Mouse (Mus musculus): Measurements from ENCODE around the gene Plppr2. TPM values are rescaled to one million over a fixed set of nuclear protein-coding genes. Genes with fewer than 3 reads are reported as not detected.
A peak's percentile ranks its signal among the peaks of the same experiment; 100 is the strongest.

The Plppr2 gene
- polyA plus RNA-seq (2012; rRNA removed), result 179 and 182 TPM in 2 replicates

DNA sequence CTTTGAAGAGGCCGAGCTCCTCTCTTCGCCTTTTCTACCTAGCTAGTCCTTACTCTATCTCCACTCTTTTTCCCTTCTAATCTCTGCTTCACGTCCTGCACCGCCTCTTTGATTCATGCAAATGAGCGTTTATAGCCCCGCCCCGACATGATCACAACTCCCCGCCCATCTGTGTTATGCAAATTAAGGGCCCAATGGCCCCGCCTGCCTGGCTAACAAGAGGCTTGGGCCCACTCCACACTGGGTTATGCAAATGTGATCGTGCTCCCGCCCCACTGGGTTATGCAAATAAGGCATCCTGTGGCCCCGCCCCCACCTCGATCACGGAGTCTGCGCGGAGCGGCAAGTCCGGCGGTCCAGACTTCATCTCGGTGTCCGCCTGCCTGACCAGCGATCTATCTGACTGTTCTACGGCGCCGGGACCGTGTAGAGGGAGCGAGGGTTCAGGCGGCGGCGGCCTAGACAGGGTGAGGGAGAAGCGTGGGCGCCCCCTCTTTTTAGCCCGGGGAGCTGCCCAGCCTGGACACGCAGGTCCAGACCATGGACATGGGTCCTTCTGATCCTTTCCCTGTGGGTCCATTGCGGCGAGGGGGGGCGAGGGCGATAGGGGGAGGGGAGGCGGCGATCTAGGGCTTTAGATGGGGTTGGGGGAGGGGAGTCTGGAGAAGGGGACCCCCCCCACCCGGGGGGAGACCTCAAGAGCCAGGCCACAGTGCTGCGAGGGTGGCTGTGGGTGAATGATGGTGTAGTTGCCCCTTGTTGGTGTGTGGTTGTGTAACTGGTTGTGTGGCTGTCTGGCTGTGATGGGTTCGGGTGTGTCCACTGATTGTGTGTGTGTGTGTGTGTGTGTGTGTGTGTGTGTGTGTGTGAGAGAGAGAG, at the start of gene Plppr2:
Gene Plppr2 (plus strand): TSS at position 342 of the 879 bp plus-strand sequence.
- TF ChIP-seq CTCF (IDR thresholded peaks at IDR 0.05; ENCODE audit: borderline replicate concordance, extremely low read depth, insufficient read depth, insufficient read length), result no peak
- TF ChIP-seq POLR2A (IDR thresholded peaks at IDR 0.05; ENCODE audit: borderline replicate concordance, extremely low read depth, insufficient read depth, insufficient read length, poor library complexity, severe bottlenecking), result no peak; the same call in 1 of the 2 replicates
- peak; percentile 99 for DNase-seq (ENCODE audit: low read depth)

DNA sequence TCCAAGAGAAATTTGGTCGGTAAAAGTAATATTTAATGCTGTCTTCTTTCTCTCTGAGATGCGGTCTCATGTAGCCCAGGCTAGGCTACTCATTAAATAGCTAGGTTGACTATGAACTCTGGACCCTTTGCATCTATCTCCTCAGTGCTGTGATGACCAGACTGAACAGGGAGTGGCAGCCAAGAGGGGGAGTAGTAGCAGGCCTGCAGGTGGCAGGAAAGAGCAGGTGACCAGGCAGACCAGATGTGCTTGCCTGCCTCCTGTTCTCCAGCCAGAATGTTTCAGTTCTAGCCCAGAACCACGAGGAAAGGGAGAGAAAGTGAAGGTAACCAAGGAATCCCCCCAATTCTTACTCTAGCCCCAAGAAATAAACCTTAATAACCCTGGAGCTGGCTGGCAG, 47.6 kb upstream of the Plppr2 start:
- TF ChIP-seq POLR2A (IDR thresholded peaks at IDR 0.05; ENCODE audit: borderline replicate concordance, extremely low read depth, insufficient read depth, insufficient read length, poor library complexity, severe bottlenecking) (no peak), CTCF (IDR thresholded peaks at IDR 0.05; ENCODE audit: borderline replicate concordance, extremely low read depth, insufficient read depth, insufficient read length) (no peak)
- no peak for DNase-seq (ENCODE audit: low read depth)

DNA sequence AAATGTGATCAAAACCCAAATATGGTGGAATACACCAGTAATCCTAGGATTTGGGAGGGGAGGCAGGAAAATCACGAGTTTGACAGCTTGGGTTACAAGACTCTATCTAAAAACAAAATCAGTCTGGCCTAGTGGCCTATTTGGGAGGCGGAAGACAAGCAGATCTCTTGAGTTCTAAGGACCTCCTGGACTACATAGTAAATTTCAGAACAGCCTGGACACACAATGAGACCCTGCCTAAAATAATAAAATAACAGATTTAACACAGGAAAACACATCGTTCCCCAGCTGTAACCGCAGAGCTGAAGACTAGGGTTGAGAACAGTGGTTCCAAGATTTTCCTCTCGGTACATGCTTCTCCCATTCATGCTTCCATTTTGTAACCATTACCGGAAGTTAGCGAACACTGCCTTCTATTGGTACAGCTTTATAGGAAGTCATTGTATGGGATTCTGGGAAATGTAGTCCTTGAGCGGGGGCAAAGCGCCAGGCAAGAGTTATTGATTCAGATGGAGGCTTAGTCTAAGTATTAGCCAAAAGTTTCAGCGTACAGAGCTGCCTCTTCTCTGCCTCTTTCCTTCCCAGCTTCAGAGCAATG, 35.5 kb upstream of the Plppr2 start:
- no peak for TF ChIP-seq POLR2A (IDR thresholded peaks at IDR 0.05; ENCODE audit: borderline replicate concordance, extremely low read depth, insufficient read depth, insufficient read length, poor library complexity, severe bottlenecking)
- no peak for TF ChIP-seq CTCF (IDR thresholded peaks at IDR 0.05; ENCODE audit: borderline replicate concordance, extremely low read depth, insufficient read depth, insufficient read length)
- DNase-seq (ENCODE audit: low read depth), result peak; percentile 95

DNA sequence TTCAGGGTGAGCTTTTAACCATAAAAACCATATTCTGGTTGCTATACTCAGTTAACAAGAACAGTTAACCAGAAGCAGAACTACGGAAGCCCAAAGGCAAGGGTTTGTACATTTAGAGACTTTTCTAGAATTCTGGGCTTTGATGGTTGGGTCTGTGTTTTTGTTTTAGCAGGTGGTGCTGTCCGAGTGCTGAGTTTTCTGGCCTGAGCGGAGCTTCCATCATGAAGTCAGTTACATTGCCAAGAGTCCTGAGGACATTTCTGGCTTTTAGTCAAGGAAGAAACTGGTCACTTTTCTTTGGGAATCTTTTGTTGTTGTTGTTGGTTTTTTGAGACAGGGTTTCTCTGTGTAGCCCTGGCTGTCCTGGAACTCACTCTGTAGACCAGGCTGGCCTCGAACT, 32.8 kb upstream of the Plppr2 start:
- TF ChIP-seq POLR2A (IDR thresholded peaks at IDR 0.05; ENCODE audit: borderline replicate concordance, extremely low read depth, insufficient read depth, insufficient read length, poor library complexity, severe bottlenecking) (no peak), CTCF (IDR thresholded peaks at IDR 0.05; ENCODE audit: borderline replicate concordance, extremely low read depth, insufficient read depth, insufficient read length) (no peak)
- no peak for DNase-seq (ENCODE audit: low read depth)

DNA sequence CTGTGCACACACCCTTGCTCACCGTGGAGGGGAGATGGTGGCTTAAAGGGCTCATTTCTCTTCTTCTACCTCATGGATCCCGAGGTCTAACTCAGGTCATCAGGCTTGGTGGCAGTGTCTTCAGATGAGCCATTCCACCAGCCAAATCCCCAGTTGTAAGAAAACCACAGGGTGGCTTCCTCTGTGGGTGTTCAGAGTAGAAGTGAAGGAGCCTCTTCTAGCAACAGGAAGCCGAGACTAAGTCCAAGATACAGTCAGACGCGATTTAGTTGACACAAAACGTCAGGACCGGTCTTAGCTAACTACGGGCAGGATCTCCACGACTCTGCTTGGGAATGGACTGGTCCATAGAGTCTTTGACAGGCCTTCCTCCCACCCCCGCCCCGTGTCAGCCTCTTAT, 28.6 kb upstream of the Plppr2 start:
- no peak for DNase-seq (ENCODE audit: low read depth)
- no peak for TF ChIP-seq POLR2A (IDR thresholded peaks at IDR 0.05; ENCODE audit: borderline replicate concordance, extremely low read depth, insufficient read depth, insufficient read length, poor library complexity, severe bottlenecking)
- no peak for TF ChIP-seq CTCF (IDR thresholded peaks at IDR 0.05; ENCODE audit: borderline replicate concordance, extremely low read depth, insufficient read depth, insufficient read length)

DNA sequence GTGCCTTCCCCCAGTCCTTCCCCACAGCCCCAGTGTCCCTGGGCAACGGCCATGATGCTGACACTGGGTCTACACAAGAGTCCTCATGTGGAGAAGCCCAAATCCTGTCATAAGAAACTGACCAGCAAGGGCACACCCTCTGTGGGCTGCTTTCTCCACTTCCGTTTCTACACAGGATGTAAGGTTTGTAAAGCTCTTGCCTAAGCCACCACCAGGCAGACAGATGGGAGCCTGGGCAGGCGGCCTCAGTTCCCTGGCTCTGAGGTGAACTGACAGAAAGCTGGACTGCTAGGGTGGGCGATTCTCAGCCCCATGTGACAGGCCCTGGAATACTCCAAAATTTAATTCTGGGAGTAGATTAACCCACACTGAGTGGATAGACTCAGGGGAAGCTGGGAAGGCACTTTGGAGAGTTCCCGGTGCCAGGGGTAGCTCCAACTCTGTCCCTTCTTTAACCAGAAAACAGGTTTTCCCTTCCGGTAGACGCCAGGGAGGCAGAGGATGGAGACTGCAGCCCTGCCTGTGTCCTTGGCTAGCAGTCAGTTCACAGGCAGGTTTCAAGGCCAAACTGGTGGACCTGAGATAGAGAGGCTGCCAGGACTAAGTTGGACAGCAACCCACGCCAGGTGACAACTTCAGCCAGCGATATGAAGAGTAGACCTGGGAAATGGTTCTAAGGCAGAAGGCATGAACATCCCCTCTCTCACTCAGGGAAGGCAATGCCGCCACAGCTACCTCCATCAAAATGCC, 27.2 kb upstream of the Plppr2 start:
- TF ChIP-seq POLR2A (IDR thresholded peaks at IDR 0.05; ENCODE audit: borderline replicate concordance, extremely low read depth, insufficient read depth, insufficient read length, poor library complexity, severe bottlenecking), result no peak
- no peak for TF ChIP-seq CTCF (IDR thresholded peaks at IDR 0.05; ENCODE audit: borderline replicate concordance, extremely low read depth, insufficient read depth, insufficient read length)
- DNase-seq (ENCODE audit: low read depth), result no peak

DNA sequence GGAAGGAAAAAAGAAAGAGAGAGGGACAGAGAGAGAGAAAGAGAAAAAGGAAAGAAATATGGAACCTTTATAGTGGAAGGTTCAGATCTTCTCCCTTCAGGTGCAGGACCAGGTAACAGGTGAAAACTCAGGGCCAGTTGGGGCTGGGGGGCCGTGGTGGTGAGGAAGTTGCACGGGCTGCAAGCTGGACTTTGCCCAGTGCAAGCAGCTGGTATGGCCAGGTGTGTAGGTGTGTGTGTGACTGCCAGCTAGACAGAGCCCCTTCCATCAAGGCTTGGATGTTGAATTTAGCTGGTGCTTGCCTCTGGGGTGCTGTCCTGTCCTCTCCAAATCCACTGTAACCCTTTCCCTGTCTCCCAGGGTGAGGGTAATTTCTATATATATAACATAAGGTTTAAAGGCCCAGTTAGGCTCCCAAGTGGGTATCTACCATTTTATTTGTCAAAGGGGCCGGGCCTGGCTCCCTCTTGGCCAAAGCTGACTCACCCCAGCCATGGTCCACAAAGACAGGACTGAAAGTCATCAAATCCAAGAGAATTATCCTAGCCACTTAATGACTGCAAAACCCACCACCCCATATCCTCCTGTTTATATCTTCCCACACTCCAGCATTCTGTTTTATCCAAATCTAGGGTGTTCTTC, 19.9 kb upstream of the Plppr2 start:
- DNase-seq (ENCODE audit: low read depth), result no peak
- TF ChIP-seq POLR2A (IDR thresholded peaks at IDR 0.05; ENCODE audit: borderline replicate concordance, extremely low read depth, insufficient read depth, insufficient read length, poor library complexity, severe bottlenecking), result no peak
- no peak for TF ChIP-seq CTCF (IDR thresholded peaks at IDR 0.05; ENCODE audit: borderline replicate concordance, extremely low read depth, insufficient read depth, insufficient read length)

DNA sequence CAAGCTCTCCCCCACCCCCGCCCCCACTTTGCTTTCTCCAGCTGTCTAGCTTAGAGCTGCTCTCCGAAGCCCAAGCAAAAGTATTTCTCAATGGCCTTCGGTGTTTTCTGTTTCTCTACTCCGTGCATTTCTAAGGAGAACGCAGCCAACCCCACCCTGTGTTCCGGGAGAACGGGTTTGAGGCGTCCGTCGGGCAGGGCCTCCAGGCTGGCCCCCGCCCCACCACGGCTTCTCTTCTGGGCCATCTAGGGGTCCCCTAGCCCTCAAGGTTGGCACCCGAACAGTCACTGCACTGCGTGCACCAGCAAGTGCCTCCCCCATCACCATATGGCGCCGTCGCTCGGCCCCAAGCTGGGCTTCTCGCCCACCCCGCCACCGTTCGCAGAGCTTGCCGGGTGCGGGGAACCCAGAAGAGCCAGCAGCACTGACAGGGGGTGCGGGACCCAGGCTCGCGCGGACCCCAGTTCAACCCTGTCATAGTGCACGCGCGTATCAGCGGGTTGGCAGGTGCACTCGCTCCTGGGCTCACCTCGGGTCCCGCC, 19.3 kb upstream of the Plppr2 start:
- DNase-seq (ENCODE audit: low read depth), result peak; percentile 79

DNA sequence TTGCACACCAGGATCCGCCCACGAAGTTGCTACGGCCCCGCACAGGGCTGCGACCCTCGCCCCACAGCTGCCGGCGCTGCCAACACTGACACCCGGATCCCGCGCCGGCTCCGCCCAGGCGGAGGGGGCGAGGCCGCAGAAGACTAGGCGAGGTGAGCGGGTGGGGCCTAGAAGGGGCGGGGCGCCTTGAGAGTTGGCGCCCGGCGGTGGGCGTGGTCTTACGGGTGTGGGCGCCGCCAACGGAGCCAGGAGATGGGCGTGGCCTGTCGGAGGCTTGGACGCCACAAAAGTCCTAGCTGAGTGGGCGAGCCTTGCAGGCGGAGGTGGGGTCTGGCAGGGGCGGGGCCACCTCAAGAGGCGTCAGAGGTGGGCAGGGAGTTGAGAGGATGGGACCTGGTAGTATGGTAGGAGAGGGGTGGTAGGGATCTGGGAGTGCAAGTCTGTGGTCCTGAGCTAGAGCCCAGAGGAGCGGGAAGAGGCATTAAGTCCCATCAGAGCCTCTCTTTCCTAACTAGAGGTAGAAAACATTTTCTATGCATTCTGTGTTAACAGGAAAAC, 18.7 kb upstream of the Plppr2 start, which contains the start of gene Rab3d:
Gene Rab3d (minus strand): TSS at position 158 of the 558 bp plus-strand sequence.
- TF ChIP-seq CTCF (IDR thresholded peaks at IDR 0.05; ENCODE audit: borderline replicate concordance, extremely low read depth, insufficient read depth, insufficient read length) (no peak), POLR2A (IDR thresholded peaks at IDR 0.05; ENCODE audit: borderline replicate concordance, extremely low read depth, insufficient read depth, insufficient read length, poor library complexity, severe bottlenecking) (peak; percentile 54; the same call in 1 of the 2 replicates)
- DNase-seq (ENCODE audit: low read depth), result peak; percentile 98

More for the DNA sequence above, 19.3 kb upstream of the Plppr2 start:
- TF ChIP-seq POLR2A (IDR thresholded peaks at IDR 0.05; ENCODE audit: borderline replicate concordance, extremely low read depth, insufficient read depth, insufficient read length, poor library complexity, severe bottlenecking) (no peak), CTCF (IDR thresholded peaks at IDR 0.05; ENCODE audit: borderline replicate concordance, extremely low read depth, insufficient read depth, insufficient read length) (no peak)

DNA sequence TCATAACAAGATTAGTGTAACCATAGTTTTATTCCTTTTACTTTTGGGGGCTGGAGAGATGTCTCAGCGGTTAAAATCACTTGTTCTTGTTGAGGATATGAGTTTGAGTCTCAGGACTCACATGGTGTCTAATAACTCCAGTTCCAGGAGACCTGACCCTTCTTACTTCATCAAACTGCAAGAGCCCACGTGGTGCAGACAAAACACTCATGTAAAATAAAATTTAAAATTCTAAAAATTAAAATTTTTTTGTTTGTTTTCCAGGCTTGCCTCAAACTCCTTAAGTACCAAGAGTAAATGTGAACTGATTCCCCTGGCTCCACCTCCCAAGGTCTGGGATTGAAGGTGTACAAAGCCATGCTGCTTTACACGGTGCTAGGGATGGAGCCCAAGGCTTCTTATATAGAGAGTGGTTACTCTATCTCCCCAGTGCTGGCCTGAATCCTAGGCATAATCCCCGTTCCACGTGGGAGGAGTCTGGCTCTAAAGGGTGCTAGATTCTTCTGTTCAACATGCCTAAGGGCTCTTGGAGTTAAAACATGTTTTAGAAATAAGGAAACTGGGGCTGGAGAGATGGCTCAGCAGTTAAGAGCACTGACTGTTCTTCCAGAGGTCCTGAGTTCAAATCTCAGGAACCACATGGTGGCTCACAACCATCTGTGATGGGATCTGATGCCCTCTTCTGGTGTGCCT, 18.0 kb upstream of the Plppr2 start:
- TF ChIP-seq POLR2A (IDR thresholded peaks at IDR 0.05; ENCODE audit: borderline replicate concordance, extremely low read depth, insufficient read depth, insufficient read length, poor library complexity, severe bottlenecking) (no peak), CTCF (IDR thresholded peaks at IDR 0.05; ENCODE audit: borderline replicate concordance, extremely low read depth, insufficient read depth, insufficient read length) (no peak)
- DNase-seq (ENCODE audit: low read depth), result no peak

Data from brain, embryonic 14.5 days (tissue).